Mouse (Mus musculus) ES-Bruce4 (cell line): ENCODE data around the gene Sla2. TPM values are rescaled to one million over a fixed set of nuclear protein-coding genes. Genes with fewer than 3 reads are reported as not detected.

ENCODE experiments used
- H3K27ac ChIP-seq: 2 replicates; pipeline ENCODE4 v1.5.1; 2012; ENCODE audit warnings: low read length, inconsistent platforms; ENCODE audit not compliant: insufficient read depth
- H3K27me3 ChIP-seq: 2 replicates; pipeline ENCODE4 v1.6.1; 2012; ENCODE audit warnings: mild to moderate bottlenecking, low read length, inconsistent platforms; ENCODE audit not compliant: control insufficient read depth, poor library complexity, insufficient read depth, severe bottlenecking
- H3K36me3 ChIP-seq: 2 replicates; pipeline ENCODE4 v1.6.1; 2012; ENCODE audit warnings: inconsistent platforms, mild to moderate bottlenecking, low read length, moderate library complexity; ENCODE audit not compliant: control insufficient read depth, poor library complexity, insufficient read depth, severe bottlenecking
- H3K4me1 ChIP-seq: one replicate; pipeline ENCODE4 v1.8.1; 2011; ENCODE audit warnings: low read length; ENCODE audit not compliant: control insufficient read depth, insufficient read depth
- H3K4me3 ChIP-seq: 2 replicates; pipeline ENCODE4 v1.5.1; 2011; ENCODE audit warnings: low read depth, mild to moderate bottlenecking, low read length
- H3K9ac ChIP-seq: 2 replicates; pipeline ENCODE4 v1.6.1; 2012; ENCODE audit warnings: low read depth, mild to moderate bottlenecking, inconsistent platforms; ENCODE audit not compliant: poor library complexity, severe bottlenecking
- H3K9me3 ChIP-seq: replicated peaks from 2 replicates; pipeline ENCODE4 v1.6.1; 2012; ENCODE audit warnings: mild to moderate bottlenecking, low read length, inconsistent platforms; ENCODE audit not compliant: control insufficient read depth, poor library complexity, insufficient read depth, severe bottlenecking
- CTCF ChIP-seq: IDR thresholded peaks from one replicate; pipeline ENCODE4 v1.8.1; 2011; ENCODE audit warnings: low read depth, low read length
- EP300 ChIP-seq: IDR thresholded peaks from 2 replicates; pipeline ENCODE4 v1.6.1; 2011; ENCODE audit warnings: low read depth, low read length; ENCODE audit not compliant: insufficient read depth
- POLR2A ChIP-seq: IDR thresholded peaks from one replicate; pipeline ENCODE4 v1.8.1; 2011; ENCODE audit warnings: low read length; ENCODE audit not compliant: insufficient read depth
- polyA plus RNA-seq: library from polyadenylated mRNA; stranded (reverse); fragments of >200 nt; gene quantifications from 2 replicates; pipeline ENCODE4 v1.2.4, GENCODE M21; 2011; ENCODE audit warnings: low read depth; ENCODE audit not compliant: missing spikeins, insufficient read depth, insufficient read length

The Sla2 gene
- polyA plus RNA-seq, 1 experiment = not detected

DNA sequence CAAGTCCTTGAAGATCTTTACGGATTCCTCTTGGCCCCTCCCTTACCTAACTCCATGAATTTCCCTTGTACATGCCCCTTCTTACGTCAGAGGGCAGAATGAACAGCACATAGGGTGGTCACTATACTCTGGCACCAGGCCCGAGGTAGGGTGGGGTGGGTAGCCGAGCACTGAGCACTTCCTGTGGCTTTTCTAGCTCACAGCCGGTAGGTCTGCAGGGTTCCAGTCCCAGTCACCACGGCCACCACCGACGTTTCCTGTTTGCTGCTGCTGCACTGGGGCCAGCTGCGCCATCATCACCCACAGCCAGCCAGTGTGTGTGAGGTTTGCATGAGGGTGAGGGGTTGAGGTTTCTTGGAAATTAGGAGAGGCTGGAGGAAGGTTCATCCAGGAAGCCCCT, 9.3 kb downstream of the Sla2 start:
- H3K27me3 ChIP-seq = no peaks in the 10 kb centered on the region
- TF ChIP-seq POLR2A = no peak
- TF ChIP-seq EP300 = no peak
- no peak for TF ChIP-seq CTCF
- no peak overlapping the region for H3K27ac ChIP-seq
- H3K9ac ChIP-seq = no peak overlapping the region
- no peaks in the 10 kb centered on the region for H3K4me1 ChIP-seq
- no peaks in the 10 kb centered on the region for H3K9me3 ChIP-seq
- no peak overlapping the region for H3K4me3 ChIP-seq
- H3K36me3 ChIP-seq = peaks cover 8% of the 10 kb centered on the region

DNA sequence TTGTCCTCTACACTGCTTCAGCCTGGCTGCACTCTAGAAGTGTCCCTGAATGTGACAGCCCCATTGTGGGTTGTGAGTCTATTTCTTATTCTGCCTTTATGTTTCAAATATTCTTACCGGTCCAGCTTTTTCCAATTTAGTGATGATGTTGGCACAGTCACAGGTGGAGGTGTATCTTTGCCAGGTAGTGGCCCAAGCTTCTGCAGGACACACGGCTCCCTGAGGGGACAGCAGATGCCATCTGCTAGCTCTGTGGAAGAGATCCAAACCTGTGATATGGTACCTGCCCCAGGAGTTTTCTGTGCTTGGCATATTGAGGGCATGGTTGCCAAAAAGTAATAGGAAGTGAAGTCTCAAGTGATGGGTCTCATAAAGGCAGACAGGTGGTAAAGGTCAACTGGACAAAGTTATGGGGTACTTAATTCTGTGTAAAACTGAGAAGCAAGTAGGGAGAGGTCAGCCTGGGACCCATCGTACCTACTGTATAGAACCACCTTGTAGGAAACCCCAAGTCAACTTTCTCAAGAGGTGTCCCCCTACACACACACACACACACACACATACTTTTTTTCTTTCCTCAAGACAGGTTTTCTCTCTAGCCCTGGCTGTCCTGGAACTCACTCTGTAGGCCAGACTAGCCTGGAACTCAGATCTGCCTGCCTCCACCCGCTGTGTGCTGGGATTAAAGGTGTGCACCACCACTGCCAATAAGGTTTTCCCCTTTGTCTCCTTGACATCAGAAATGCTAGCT, 12.1 kb downstream of the Sla2 start:
- H3K27ac ChIP-seq = no peak overlapping the region
- H3K27me3 ChIP-seq = no peaks in the 10 kb centered on the region
- no peak overlapping the region for H3K9ac ChIP-seq
- H3K4me1 ChIP-seq = no peaks in the 10 kb centered on the region
- no peak for TF ChIP-seq CTCF
- TF ChIP-seq EP300 = no peak
- no peak for TF ChIP-seq POLR2A
- H3K4me3 ChIP-seq = no peak overlapping the region
- no peaks in the 10 kb centered on the region for H3K9me3 ChIP-seq
- H3K36me3 ChIP-seq = peaks cover 18% of the 10 kb centered on the region

DNA sequence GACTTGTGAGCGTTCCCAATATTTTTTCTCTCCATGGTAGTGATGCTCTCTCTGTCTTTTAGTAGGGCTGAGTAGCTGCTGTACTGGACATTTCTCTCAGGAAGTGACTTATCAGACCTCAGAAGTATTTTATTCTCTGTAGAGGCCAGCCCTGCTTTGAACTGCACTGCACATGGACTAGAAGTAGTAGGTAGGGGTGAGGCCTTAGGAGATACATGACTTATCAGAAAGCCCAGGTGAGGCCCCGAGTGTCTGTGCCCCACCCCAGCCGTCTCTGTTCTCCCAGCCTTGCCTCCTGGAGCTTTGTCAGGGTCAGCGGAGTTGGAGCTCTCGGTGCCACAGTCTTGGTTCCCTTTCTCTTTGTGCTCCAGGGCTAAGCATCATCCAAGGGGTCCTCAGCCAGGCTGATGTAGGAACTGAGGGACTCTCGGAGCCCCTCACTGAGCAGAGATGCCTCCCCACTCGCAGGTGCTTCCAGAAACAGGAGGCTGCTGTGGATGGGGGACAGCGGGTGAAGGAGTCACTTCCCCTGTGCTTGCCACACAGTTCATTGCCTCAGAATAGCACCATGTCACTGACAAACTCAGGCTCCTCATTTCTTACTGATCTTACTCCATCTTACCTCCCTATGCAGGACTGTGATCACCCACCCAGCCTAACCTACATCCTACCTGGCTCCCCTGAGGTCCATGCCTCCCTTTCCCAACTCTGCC, 12.8 kb downstream of the Sla2 start:
- H3K27me3 ChIP-seq = no peaks in the 10 kb centered on the region
- TF ChIP-seq POLR2A (no peak), CTCF (no peak), EP300 (no peak)
- H3K4me1 ChIP-seq = no peaks in the 10 kb centered on the region
- no peaks in the 10 kb centered on the region for H3K9me3 ChIP-seq
- H3K36me3 ChIP-seq = peaks cover 21% of the 10 kb centered on the region
- no peak overlapping the region for H3K9ac ChIP-seq
- no peak overlapping the region for H3K4me3 ChIP-seq
- H3K27ac ChIP-seq = no peak overlapping the region

DNA sequence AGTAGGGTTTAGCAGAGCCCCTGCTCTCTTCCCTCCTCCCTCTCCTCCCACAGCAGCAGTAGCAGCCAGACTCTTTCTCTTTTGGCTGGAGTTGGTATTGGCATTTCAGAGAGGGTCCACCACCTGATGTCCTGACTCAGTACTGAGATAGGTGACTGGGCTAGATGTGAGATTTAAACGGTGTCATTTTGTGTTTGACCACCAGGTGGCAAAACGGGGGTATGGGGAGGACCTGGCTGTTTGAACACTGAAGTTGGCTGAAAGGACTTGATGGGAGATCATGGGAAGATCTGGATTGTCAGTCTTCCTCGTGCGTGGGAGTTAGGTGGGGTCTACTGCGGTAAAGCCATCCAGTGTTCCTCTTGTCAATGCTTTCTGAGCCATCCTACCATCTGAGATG, 13.4 kb downstream of the Sla2 start:
- H3K27me3 ChIP-seq = no peaks in the 10 kb centered on the region
- H3K9me3 ChIP-seq = no peaks in the 10 kb centered on the region
- H3K4me1 ChIP-seq = no peaks in the 10 kb centered on the region
- no peak overlapping the region for H3K4me3 ChIP-seq
- H3K36me3 ChIP-seq = peaks cover 27% of the 10 kb centered on the region
- TF ChIP-seq EP300 (no peak), POLR2A (no peak), CTCF (peak; percentile 44)
- no peak overlapping the region for H3K9ac ChIP-seq
- H3K27ac ChIP-seq = no peak overlapping the region

DNA sequence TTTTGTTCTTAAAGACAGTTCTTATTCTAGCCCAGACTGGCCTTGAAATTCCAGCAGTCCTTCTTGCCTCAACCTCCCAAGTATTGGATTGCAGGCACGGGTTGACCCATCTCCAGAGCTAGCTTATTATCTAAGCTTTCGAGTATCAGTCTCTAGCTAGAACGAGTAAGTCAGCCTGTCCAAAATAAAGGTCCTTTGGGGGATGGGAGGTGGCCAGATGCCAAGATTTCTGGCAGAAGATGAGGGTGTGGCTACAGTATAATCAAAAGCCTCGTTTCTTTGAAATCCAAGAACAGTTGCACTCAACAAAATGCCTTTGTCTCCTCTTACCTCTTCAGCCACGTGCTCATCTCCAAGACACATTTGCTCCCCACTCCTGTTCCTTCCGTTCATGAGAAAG, 16.5 kb downstream of the Sla2 start:
- TF ChIP-seq CTCF (no peak), EP300 (no peak), POLR2A (no peak)
- peaks cover 49% of the 10 kb centered on the region for H3K36me3 ChIP-seq

DNA sequence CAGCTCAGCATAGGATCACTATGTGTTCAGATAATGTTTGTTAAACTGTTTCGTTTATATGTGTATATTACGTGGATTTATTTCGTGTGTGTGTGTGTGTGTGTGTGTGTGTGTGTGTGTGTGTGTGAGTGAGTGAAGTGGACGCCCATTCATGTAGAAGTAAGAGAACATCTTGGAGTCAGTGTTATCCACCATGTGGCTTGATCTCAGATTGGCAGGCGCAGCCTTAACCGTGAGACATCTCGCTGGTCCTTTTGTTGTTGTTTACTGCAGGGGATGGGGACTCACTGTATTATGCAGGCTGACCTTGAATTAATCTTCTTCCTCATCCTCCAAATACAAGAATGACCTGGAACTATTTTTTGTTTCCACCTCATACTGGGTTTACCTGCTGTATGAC, 17.4 kb downstream of the Sla2 start:
- Histone ChIP-seq H3K4me3 (no peak overlapping the region), H3K4me1 (no peaks in the 10 kb centered on the region), H3K27ac (no peak overlapping the region), H3K9ac (no peak overlapping the region), H3K9me3 (no peaks in the 10 kb centered on the region), H3K27me3 (no peaks in the 10 kb centered on the region), H3K36me3 (peaks cover 54% of the 10 kb centered on the region)
- TF ChIP-seq POLR2A = no peak
- TF ChIP-seq EP300 = no peak
- no peak for TF ChIP-seq CTCF

More for the DNA sequence above, 16.5 kb downstream of the Sla2 start:
- Histone ChIP-seq H3K4me1 (no peaks in the 10 kb centered on the region), H3K27ac (no peak overlapping the region), H3K9me3 (no peaks in the 10 kb centered on the region), H3K27me3 (no peaks in the 10 kb centered on the region), H3K9ac (no peak overlapping the region), H3K4me3 (no peak overlapping the region)
